Mouse (Mus musculus): ENCODE results near the gene Vmn1r227. TPM values are rescaled to one million over a fixed set of nuclear protein-coding genes. Genes with fewer than 3 reads are reported as not detected.

Vmn1r227 gene
- not detected in 2 replicates for total RNA-seq (2012; rRNA removed)
- polyA plus RNA-seq (2012; ENCODE audit: insufficient read depth in 1 of 2, insufficient read length in 2 of 2, low read depth in 1 of 2, low replicate concordance in 2 of 2, missing spikeins in 1 of 2) = under 1 TPM in 1 of 2 experiments, not detected in 1; 0.01 TPM

DNA sequence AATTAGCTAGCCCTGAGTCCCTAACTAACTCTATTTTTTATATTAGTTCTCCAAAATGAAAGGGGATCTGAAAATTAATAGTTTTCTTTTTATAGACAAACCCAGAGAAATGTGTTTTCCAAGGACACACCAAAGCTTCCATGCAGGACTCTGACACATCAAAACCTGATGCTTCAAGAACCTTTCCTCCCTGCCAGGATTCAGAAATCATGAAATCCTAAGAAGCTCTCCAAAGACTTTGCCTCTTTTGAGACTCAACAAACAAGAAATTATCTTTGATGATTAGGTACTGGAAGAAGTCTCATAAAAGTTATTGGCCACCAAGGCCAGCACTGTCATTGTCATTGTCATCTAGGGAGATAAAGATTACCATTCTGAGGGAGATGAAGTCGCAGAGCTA lies at the start of gene Vmn1r227:
Vmn1r227 (plus strand) TSS at position 301 of the 400 bp plus-strand sequence.
- Histone ChIP-seq H3K27me3 (ENCODE audit: control insufficient read depth in 1 of 2, insufficient read depth in 2 of 2, low read length in 2 of 2) (no peaks in the 10 kb centered on the region), H3K4me1 (ENCODE audit: control insufficient read depth in 1 of 2, insufficient read depth in 2 of 2, low read length in 2 of 2) (no peaks in the 10 kb centered on the region), H3K4me3 (ENCODE audit: control insufficient read depth in 1 of 2, insufficient read depth in 1 of 2, low read depth in 2 of 2, low read length in 2 of 2) (no peak within 1 kb of the TSS)

GRCm38 (mm10) chr17:20682543-20682942 lies 47.1 kb upstream of the Vmn1r227 start, which contains the start of gene Vmn1r226:
TSS of gene Vmn1r226 (plus strand) at chr17:20682843.
- no peak within 1 kb of the TSS for H3K27ac ChIP-seq (ENCODE audit: control insufficient read depth, low read depth, low read length)
- no peaks in the 10 kb centered on the region for H3K9me3 ChIP-seq (replicated peaks; ENCODE audit: insufficient read depth, low read length)
- H3K9ac ChIP-seq (ENCODE audit: control insufficient read depth, low read depth, low read length, poor library complexity, severe bottlenecking) = no peak within 1 kb of the TSS
- no peak for TF ChIP-seq NRF1 (IDR thresholded peaks at IDR 0.05; ENCODE audit: insufficient read depth, low read depth, low read length, poor library complexity, severe bottlenecking)
- no peak for TF ChIP-seq BHLHE40 (IDR thresholded peaks at IDR 0.05; ENCODE audit: borderline replicate concordance, low read depth, low read length)
- no peak for TF ChIP-seq ETS1 (IDR thresholded peaks at IDR 0.05; ENCODE audit: low read depth, low read length)
- no peak for TF ChIP-seq UBTF (IDR thresholded peaks at IDR 0.05; ENCODE audit: borderline replicate concordance, insufficient read depth, low read depth, low read length)
- no peak for TF ChIP-seq TBP (IDR thresholded peaks at IDR 0.05; ENCODE audit: low read depth, low read length)
- no peak for TF ChIP-seq HCFC1 (IDR thresholded peaks at IDR 0.05; ENCODE audit: low read depth, low read length)
- no peak for TF ChIP-seq NELFE (IDR thresholded peaks at IDR 0.05; ENCODE audit: low read depth, low read length)
- no peak for TF ChIP-seq USF1 (IDR thresholded peaks at IDR 0.05; ENCODE audit: low read depth, low read length)
- no peak for TF ChIP-seq E2F4 (IDR thresholded peaks at IDR 0.05; ENCODE audit: borderline replicate concordance, low read depth, low read length)
- TF ChIP-seq GABPA (IDR thresholded peaks at IDR 0.05; ENCODE audit: low read depth, low read length) = no peak
- TF ChIP-seq RCOR1 (IDR thresholded peaks at IDR 0.05; ENCODE audit: low read depth, low read length) = no peak
- no peak for TF ChIP-seq POLR2A (IDR thresholded peaks at IDR 0.05; ENCODE audit: control insufficient read depth in 1 of 2, insufficient read depth in 1 of 2, low read depth in 1 of 2, low read length in 2 of 2, poor library complexity in 1 of 2)
- no peak for TF ChIP-seq JUND (IDR thresholded peaks at IDR 0.05; ENCODE audit: low read depth, low read length)
- no peak for TF ChIP-seq MAFK (IDR thresholded peaks at IDR 0.05; ENCODE audit: borderline replicate concordance, low read depth, low read length)
- TF ChIP-seq CHD1 (IDR thresholded peaks at IDR 0.05; ENCODE audit: low read depth, low read length) = no peak
- no peak for TF ChIP-seq SIN3A (IDR thresholded peaks at IDR 0.05; ENCODE audit: low read length)
- TF ChIP-seq MAZ (IDR thresholded peaks at IDR 0.05; ENCODE audit: low read depth, low read length) = no peak
- no peak for TF ChIP-seq SMC3 (IDR thresholded peaks at IDR 0.05; ENCODE audit: low read depth, low read length)
- no peak for TF ChIP-seq TCF12 (IDR thresholded peaks at IDR 0.05; ENCODE audit: low read depth, low read length)
- no peak for TF ChIP-seq MEF2A (IDR thresholded peaks at IDR 0.05; ENCODE audit: extremely low read depth, insufficient replicate concordance, low read depth, low read length, poor library complexity, severe bottlenecking)
- no peaks in the 10 kb centered on the region for H3K27me3 ChIP-seq (ENCODE audit: control insufficient read depth in 1 of 2, insufficient read depth in 2 of 2, low read length in 2 of 2)
- no peak within 1 kb of the TSS for H3K4me3 ChIP-seq (ENCODE audit: control insufficient read depth in 1 of 2, insufficient read depth in 1 of 2, low read depth in 2 of 2, low read length in 2 of 2)
- no peaks in the 10 kb centered on the region for H3K79me2 ChIP-seq (ENCODE audit: control insufficient read depth, insufficient read depth, low read length, poor library complexity)
- no peak for DNase-seq (ENCODE audit: low read depth, low spot score)
- H3K4me1 ChIP-seq (ENCODE audit: control insufficient read depth in 1 of 2, insufficient read depth in 2 of 2, low read length in 2 of 2) = no peaks in the 10 kb centered on the region
- H3K36me3 ChIP-seq (ENCODE audit: control insufficient read depth in 1 of 2, insufficient read depth in 2 of 2, low read length in 2 of 2) = no peaks in the 10 kb centered on the region

More for the DNA sequence above, at the start of gene Vmn1r227:
- TF ChIP-seq MAX (IDR thresholded peaks at IDR 0.05; ENCODE audit: low read length) = no peak
- no peak for TF ChIP-seq BHLHE40 (IDR thresholded peaks at IDR 0.05; ENCODE audit: borderline replicate concordance, low read depth, low read length)
- no peak for TF ChIP-seq EP300 (IDR thresholded peaks at IDR 0.05; ENCODE audit: low read depth in 1 of 2, low read length in 2 of 2)
- TF ChIP-seq MAZ (IDR thresholded peaks at IDR 0.05; ENCODE audit: low read depth, low read length) = no peak
- no peak for TF ChIP-seq MEF2A (IDR thresholded peaks at IDR 0.05; ENCODE audit: extremely low read depth, insufficient replicate concordance, low read depth, low read length, poor library complexity, severe bottlenecking)
- TF ChIP-seq SMC3 (IDR thresholded peaks at IDR 0.05; ENCODE audit: low read depth, low read length) = no peak
- no peak for TF ChIP-seq KAT2A (conservative IDR thresholded peaks at IDR 0.05; ENCODE audit: low read depth, low read length)
- TF ChIP-seq TAL1 (IDR thresholded peaks at IDR 0.05; ENCODE audit: low read length) = no peak
- no peak for TF ChIP-seq ETS1 (IDR thresholded peaks at IDR 0.05; ENCODE audit: low read depth, low read length)
- TF ChIP-seq CHD2 (IDR thresholded peaks at IDR 0.05; ENCODE audit: low read length) = no peak
- TF ChIP-seq CHD1 (IDR thresholded peaks at IDR 0.05; ENCODE audit: low read depth, low read length) = no peak
- no peak for TF ChIP-seq TBP (IDR thresholded peaks at IDR 0.05; ENCODE audit: low read depth, low read length)
- TF ChIP-seq GABPA (IDR thresholded peaks at IDR 0.05; ENCODE audit: low read depth, low read length) = no peak
- no peak for TF ChIP-seq POLR2AphosphoS5 (IDR thresholded peaks at IDR 0.05; ENCODE audit: borderline replicate concordance, low read depth, low read length)
- TF ChIP-seq MAFK (IDR thresholded peaks at IDR 0.05; ENCODE audit: borderline replicate concordance, low read depth, low read length) = no peak
- TF ChIP-seq RAD21 (IDR thresholded peaks at IDR 0.05; ENCODE audit: low read depth, low read length) = no peak
- no peak for TF ChIP-seq MYC (IDR thresholded peaks at IDR 0.05; ENCODE audit: low read depth, low read length)
- no peak for TF ChIP-seq MXI1 (IDR thresholded peaks at IDR 0.05; ENCODE audit: low read depth, low read length)
- TF ChIP-seq ELF1 (IDR thresholded peaks at IDR 0.05; ENCODE audit: low read depth, low read length) = no peak
- TF ChIP-seq USF1 (IDR thresholded peaks at IDR 0.05; ENCODE audit: low read depth, low read length) = no peak
- Histone ChIP-seq H3K9ac (ENCODE audit: control insufficient read depth, low read depth, low read length, poor library complexity, severe bottlenecking) (no peak within 1 kb of the TSS), H3K36me3 (ENCODE audit: control insufficient read depth in 1 of 2, insufficient read depth in 2 of 2, low read length in 2 of 2) (no peaks in the 10 kb centered on the region), H3K27ac (ENCODE audit: control insufficient read depth, low read depth, low read length) (no peak within 1 kb of the TSS), H3K9me3 (replicated peaks; ENCODE audit: insufficient read depth, low read length) (no peaks in the 10 kb centered on the region), H3K79me2 (ENCODE audit: control insufficient read depth, insufficient read depth, low read length, poor library complexity) (no peaks in the 10 kb centered on the region)
- DNase-seq (ENCODE audit: low read depth, low spot score) = no peak
